Mouse (Mus musculus) neural tube, embryonic 15.5 days (tissue): ENCODE measurements around the gene Lyrm4. TPM values are rescaled to one million over a fixed set of nuclear protein-coding genes. Genes with fewer than 3 reads are reported as not detected.

ENCODE experiments used
- ATAC-seq: fragments of 200-750 bp; cut with Nextera tagmentation; 2 replicates; pipeline ENCODE4 v1.8.0; 2017; ENCODE audit warnings: mild to moderate bottlenecking, moderate TSS enrichment, moderate library complexity; ENCODE audit not compliant: low FRiP score
- H3K27ac ChIP-seq: fragments of 300-500 bp; sonication (generic); replicated peaks from 2 replicates; pipeline ENCODE4 v1.5.1; 2015; ENCODE audit warnings: mild to moderate bottlenecking, inconsistent platforms
- H3K27me3 ChIP-seq: fragments of 300-500 bp; sonication (generic); replicated peaks from 2 replicates; pipeline ENCODE4 v1.6.1; 2015; ENCODE audit warnings: inconsistent platforms
- H3K36me3 ChIP-seq: fragments of 300-500 bp; sonication (generic); 2 replicates; pipeline ENCODE4 v1.6.1; 2015; ENCODE audit warnings: inconsistent platforms
- H3K4me1 ChIP-seq: fragments of 300-500 bp; sonication (generic); 2 replicates; pipeline ENCODE4 v1.6.1; 2015; ENCODE audit warnings: inconsistent platforms
- H3K4me2 ChIP-seq: fragments of 300-500 bp; sonication (generic); 2 replicates; pipeline ENCODE4 v1.6.1; 2015; ENCODE audit warnings: inconsistent platforms, mild to moderate bottlenecking, moderate library complexity
- H3K4me3 ChIP-seq: fragments of 300-500 bp; sonication (generic); replicated peaks from 2 replicates; pipeline ENCODE4 v1.5.1; 2015; ENCODE audit warnings: mild to moderate bottlenecking, inconsistent platforms
- H3K9ac ChIP-seq: fragments of 300-500 bp; sonication (generic); replicated peaks from 2 replicates; pipeline ENCODE4 v1.6.1; 2015; ENCODE audit warnings: mild to moderate bottlenecking, inconsistent platforms
- H3K9me3 ChIP-seq: fragments of 300-500 bp; sonication (generic); replicated peaks from 2 replicates; pipeline ENCODE4 v1.6.1; 2016; ENCODE audit warnings: inconsistent platforms
- WGBS: fragments of 180-500 bp; shearing (Covaris S2); methylation state at CpG from one replicate; pipeline ENCODE4 v1.1.7; 2015; ENCODE audit warnings: mixed read lengths; 5-methylcytosine and 5-hydroxymethylcytosine counted together
- polyA plus RNA-seq: library from polyadenylated mRNA; unstranded; fragments of >200 nt; fragmentation: Nextera tagmentation; extraction: Ambion mirVana; gene quantifications from 2 replicates; pipeline ENCODE4 v1.2.1, GENCODE M21; 2015

The Lyrm4 gene
- polyA plus RNA-seq, 1 experiment from 2014 or later, result 41.8 TPM

DNA sequence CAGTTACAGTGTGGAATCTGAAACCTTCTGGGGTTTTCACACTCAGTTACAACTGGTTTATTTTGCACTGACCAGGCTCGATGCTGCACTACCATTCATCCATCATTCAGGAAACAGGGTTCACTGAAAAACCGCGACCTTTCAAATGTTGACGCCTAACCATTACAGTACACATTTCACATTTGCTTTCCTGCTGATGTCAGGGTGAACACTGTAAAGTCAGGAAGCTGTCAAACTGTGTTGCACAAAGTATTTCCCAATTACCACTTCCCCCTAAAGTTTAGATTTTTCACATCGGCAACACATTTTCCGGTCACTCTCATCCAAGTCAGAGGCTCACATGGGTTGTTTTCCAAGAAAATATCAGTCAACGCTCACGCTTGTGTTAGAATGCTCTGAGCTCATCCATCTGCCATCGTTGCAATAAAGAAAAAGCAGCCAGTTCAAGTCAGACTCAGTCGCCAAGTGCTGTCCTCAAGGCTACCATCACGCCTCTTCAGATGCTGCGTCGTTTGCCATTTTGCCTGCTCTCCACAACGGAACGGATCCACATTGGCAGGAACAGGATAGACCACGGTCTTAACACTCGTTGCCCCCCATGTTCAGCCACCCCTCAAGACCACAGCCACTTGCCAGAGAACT, 167.4 kb downstream of the Lyrm4 start:
- 0 out of 2 replicates have a peak, but pooled peaks cover 3% of the 10 kb centered on the region for H3K27me3 ChIP-seq
- H3K36me3 ChIP-seq, result no peaks in the 10 kb centered on the region
- H3K9me3 ChIP-seq, result no peaks in the 10 kb centered on the region
- H3K27ac ChIP-seq, result no peak overlapping the region
- WGBS, result 84% methylated on average over 17 of the region's 17 CpGs
- no peak overlapping the region for H3K4me3 ChIP-seq
- no peak overlapping the region for H3K4me2 ChIP-seq
- H3K4me1 ChIP-seq, result no peaks in the 10 kb centered on the region
- no peak overlapping the region for H3K9ac ChIP-seq
- ATAC-seq, result no peak

DNA sequence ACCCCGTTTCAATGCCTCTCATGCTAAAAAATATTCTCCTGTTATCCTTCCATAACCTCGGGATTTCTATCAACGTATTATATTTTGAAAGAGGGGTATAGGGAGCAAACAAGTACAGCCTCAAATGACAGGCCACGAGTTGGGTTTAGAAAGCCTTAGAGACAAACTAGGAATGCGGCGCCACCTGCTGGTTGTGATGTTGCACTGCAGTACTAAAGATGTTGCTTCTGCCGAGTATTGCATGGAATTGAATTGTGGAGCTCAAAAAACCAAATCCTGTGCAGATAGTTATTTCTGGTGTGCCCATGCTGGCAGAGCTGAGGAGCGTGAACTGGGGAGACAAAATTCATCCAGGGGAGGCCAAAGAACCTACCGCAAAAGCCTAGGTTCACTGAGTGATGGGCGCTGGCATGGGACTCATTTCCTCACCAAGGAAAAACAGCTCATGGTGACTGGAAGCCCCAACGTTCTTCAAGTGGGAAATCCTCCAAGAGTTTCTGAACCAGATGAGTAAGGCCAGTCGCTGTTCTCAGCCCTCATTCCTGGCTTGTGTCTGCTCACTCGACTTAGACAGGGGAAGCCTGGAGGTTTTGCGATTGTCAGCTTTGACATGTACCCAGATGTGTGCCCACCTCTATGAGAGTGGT, 169.8 kb downstream of the Lyrm4 start:
- no peak overlapping the region for H3K9ac ChIP-seq
- no peaks in the 10 kb centered on the region for H3K36me3 ChIP-seq
- 22% methylated on average over 14 of the region's 14 CpGs for WGBS
- no peak overlapping the region for H3K4me3 ChIP-seq
- 0 out of 2 replicates have a peak, but pooled peaks cover 3% of the 10 kb centered on the region for H3K27me3 ChIP-seq
- H3K27ac ChIP-seq, result no peak overlapping the region
- no peaks in the 10 kb centered on the region for H3K9me3 ChIP-seq
- no peaks in the 10 kb centered on the region for H3K4me1 ChIP-seq
- H3K4me2 ChIP-seq, result no peak overlapping the region
- ATAC-seq, result peak; percentile 74

- ATAC-seq, result peak; percentile 51; the same call in 1 of the 2 replicates
- Histone ChIP-seq H3K9me3 (no peaks in the 10 kb centered on the region), H3K4me1 (no peaks in the 10 kb centered on the region), H3K4me3 (no peak overlapping the region), H3K9ac (no peak overlapping the region), H3K27ac (no peak overlapping the region), H3K36me3 (no peaks in the 10 kb centered on the region), H3K27me3 (0 out of 2 replicates have a peak, but pooled peaks cover 3% of the 10 kb centered on the region), H3K4me2 (no peak overlapping the region)
- WGBS, result 69% methylated on average over 20 of the region's 20 CpGs
Observed at GRCm38 (mm10) chr13:35946659-35947353, 170.5 kb downstream of the Lyrm4 start.

GRCm38 (mm10) chr13:35940934-35941333, 176.4 kb downstream of the Lyrm4 start:
- Histone ChIP-seq H3K4me2 (no peak overlapping the region), H3K4me1 (no peaks in the 10 kb centered on the region), H3K36me3 (no peaks in the 10 kb centered on the region), H3K9ac (no peak overlapping the region), H3K27me3 (no peaks in the 10 kb centered on the region), H3K4me3 (no peak overlapping the region), H3K9me3 (no peaks in the 10 kb centered on the region), H3K27ac (no peak overlapping the region)
- ATAC-seq, result no peak
- 91% methylated on average over 5 of the region's 5 CpGs for WGBS

DNA sequence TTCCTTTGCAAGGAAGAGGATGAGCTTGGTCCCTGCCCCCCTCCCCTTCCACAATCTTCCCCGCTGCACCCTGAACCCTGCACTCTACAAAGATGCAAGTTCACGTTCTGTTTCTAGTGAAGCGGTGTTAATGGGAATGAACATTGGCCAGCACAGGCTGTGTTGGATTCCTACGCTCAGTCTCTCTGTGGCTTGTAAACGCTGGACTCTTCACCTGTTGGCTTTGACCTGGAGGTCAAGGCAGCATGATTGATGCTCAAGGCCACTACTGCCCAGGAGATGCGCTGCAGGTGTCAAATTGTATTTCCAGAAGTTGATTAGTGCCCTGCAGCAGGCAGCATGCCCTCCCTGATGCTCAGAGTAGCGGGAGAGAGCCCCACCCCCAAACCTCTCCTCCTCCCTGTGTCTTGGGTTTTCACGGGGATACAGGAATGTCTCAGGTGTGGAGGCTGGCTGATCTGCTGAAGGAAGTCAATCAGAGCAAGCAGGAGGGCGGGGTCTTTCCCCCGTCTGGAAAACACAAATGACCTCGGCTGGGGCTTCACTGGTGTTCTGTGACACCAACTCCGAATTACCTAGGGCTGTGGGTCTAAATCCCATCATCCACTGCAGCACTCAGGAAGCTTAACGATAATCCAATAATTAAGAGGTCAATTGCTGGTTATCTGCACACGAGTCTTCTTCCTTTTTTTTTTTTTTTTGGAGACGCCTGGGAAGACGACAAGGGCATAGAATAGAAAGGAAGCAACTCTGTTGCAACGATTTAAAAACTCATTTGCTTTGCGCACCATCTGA, 177.3 kb downstream of the Lyrm4 start:
- WGBS, result 72% methylated on average over 18 of the region's 18 CpGs
- no peaks in the 10 kb centered on the region for H3K36me3 ChIP-seq
- no peak overlapping the region for H3K4me3 ChIP-seq
- H3K9ac ChIP-seq, result no peak overlapping the region
- H3K4me1 ChIP-seq, result no peaks in the 10 kb centered on the region
- H3K27me3 ChIP-seq, result no peaks in the 10 kb centered on the region
- no peaks in the 10 kb centered on the region for H3K9me3 ChIP-seq
- H3K27ac ChIP-seq, result no peak overlapping the region
- no peak for ATAC-seq
- no peak overlapping the region for H3K4me2 ChIP-seq

DNA sequence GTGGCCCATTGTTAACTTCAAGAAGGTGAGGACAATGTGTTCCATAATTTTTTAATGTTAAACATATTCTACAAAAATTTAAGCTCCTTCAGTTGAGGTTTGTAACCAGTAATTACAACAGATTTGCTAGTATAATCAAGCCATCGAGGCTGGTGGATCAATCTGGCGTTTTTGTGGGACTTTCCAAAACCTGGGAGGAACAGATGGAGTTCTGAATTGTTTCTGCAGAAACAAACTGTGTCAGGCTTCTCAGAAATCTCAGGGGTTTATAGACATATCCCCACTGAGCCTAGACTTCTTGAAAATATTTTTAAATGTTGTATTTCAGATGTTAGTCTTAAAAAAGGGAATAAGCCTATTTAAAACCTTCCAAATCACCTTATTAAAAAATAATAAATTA, 179.3 kb downstream of the Lyrm4 start:
- H3K4me3 ChIP-seq, result no peak overlapping the region
- H3K36me3 ChIP-seq, result no peaks in the 10 kb centered on the region
- no peaks in the 10 kb centered on the region for H3K27me3 ChIP-seq
- no peak overlapping the region for H3K9ac ChIP-seq
- no peak for ATAC-seq
- H3K27ac ChIP-seq, result no peak overlapping the region
- no peak overlapping the region for H3K4me2 ChIP-seq
- no peaks in the 10 kb centered on the region for H3K4me1 ChIP-seq
- H3K9me3 ChIP-seq, result no peaks in the 10 kb centered on the region
- WGBS, result 78% methylated on average over 2 of the region's 2 CpGs

Other genes starting within 250 kb of the Lyrm4 start
- gene Rpp40, start 211.2 kb downstream of the Lyrm4 start, polyA plus RNA-seq, result 7.9 and 12.0 TPM in 2 replicates
- 0.32 and 0.46 TPM in 2 replicates for gene Ppp1r3g, start 158.7 kb downstream of the Lyrm4 start, polyA plus RNA-seq
- 24.6 and 33.3 TPM in 2 replicates for gene Fars2, start 114 bp downstream of the Lyrm4 start, polyA plus RNA-seq